18 mouse cellular contexts compared by ENCODE assay signal in genomic region chr2:90476319-90476718, GRCm38 (mm10).
"Had no signal": no experiment of that assay in that cellular context is flagged by ENCODE, and none has a peak within 500 bp of the region (broad histone marks: within the 10 kb centered on the region; RNA-seq: fewer than 3 reads in every experiment).

No protein-coding gene starts in this region.

- H3K9me3 ChIP-seq: limb, embryonic 12.5 days; limb, embryonic 15.5 days; liver, embryonic 13.5 days; neural tube, embryonic 12.5 days had no signal

- ATAC-seq: intestine, postnatal 0 days had no signal

- DNase-seq: kidney, adult 2 months; kidney, postnatal 10 days; kidney, postnatal 36 days; left cerebral cortex, postnatal 4 days; liver, embryonic 13.5 days; lung, adult 2 months; lung, postnatal 14 days; midbrain, embryonic 14.5 days; retina, postnatal 1 day; right cerebral cortex, postnatal 14 days; right cerebral cortex, postnatal 4 days; thymus, postnatal 25 days had no signal

- H3K9ac ChIP-seq: limb, embryonic 12.5 days; limb, embryonic 15.5 days; liver, embryonic 13.5 days; neural tube, embryonic 12.5 days had no signal

- H3K36me3 ChIP-seq: limb, embryonic 12.5 days; limb, embryonic 15.5 days; liver, embryonic 13.5 days; neural tube, embryonic 12.5 days had no signal

- H3K4me2 ChIP-seq: limb, embryonic 12.5 days; limb, embryonic 15.5 days; liver, embryonic 13.5 days; midbrain, embryonic 11.5 days; neural tube, embryonic 12.5 days had no signal

- H3K4me3 ChIP-seq: limb, embryonic 12.5 days; limb, embryonic 15.5 days; liver, embryonic 13.5 days; neural tube, embryonic 12.5 days had no signal

- H3K27ac ChIP-seq: limb, embryonic 12.5 days; limb, embryonic 15.5 days; liver, embryonic 13.5 days; macrophage; neural tube, embryonic 12.5 days had no signal

- H3K27me3 ChIP-seq: limb, embryonic 15.5 days; liver, embryonic 13.5 days; neural tube, embryonic 12.5 days had no signal
